Mouse (Mus musculus): Measurements from ENCODE around the gene Slc1a4. TPM values are rescaled to one million over a fixed set of nuclear protein-coding genes. Genes with fewer than 3 reads are reported as not detected.

Gene Slc1a4
- total RNA-seq, 2 experiments from 2014 or later: 1.8 to 3.1 TPM

GRCm38 (mm10) chr11:20326328-20326995 is 6.1 kb downstream of the Slc1a4 start:
- DNase-seq: no peak
- intact Hi-C loops (cut with DNase I; ENCODE audit: low total_unique reads): loop anchor here (10.0 kb wide), 1 partner anchor 62 kb away; no protein-coding TSS in a partner anchor

- no peak for DNase-seq
- intact Hi-C loops (cut with DNase I; ENCODE audit: low total_unique reads): loop anchor here (10.0 kb wide), 1 partner anchor 60 kb away; no protein-coding TSS in a partner anchor
These were observed 7.3 kb downstream of the Slc1a4 start for GRCm38 (mm10) chr11:20325073-20325694.

- no peak for DNase-seq
- intact Hi-C loops (cut with DNase I; ENCODE audit: low total_unique reads): loop anchor here (10.0 kb wide), 1 partner anchor 59 kb away; no protein-coding TSS in a partner anchor
These were observed 8.5 kb downstream of the Slc1a4 start for GRCm38 (mm10) chr11:20324006-20324405.

GRCm38 (mm10) chr11:20322366-20322765 is 10.1 kb downstream of the Slc1a4 start:
- no peak for DNase-seq

GRCm38 (mm10) chr11:20320661-20321060 is 11.9 kb downstream of the Slc1a4 start:
- intact Hi-C loops (cut with DNase I; ENCODE audit: low total_unique reads): loop anchor here (10.0 kb wide), 1 partner anchor 56 kb away; no protein-coding TSS in a partner anchor
- DNase-seq: no peak

More at GRCm38 (mm10) chr11:20322366-20322765, 10.1 kb downstream of the Slc1a4 start:
- intact Hi-C loops (cut with DNase I; ENCODE audit: low total_unique reads): loop anchor here (10.0 kb wide), 1 partner anchor 58 kb away; no protein-coding TSS in a partner anchor

GRCm38 (mm10) chr11:20318659-20319454 is 13.7 kb downstream of the Slc1a4 start:
- DNase-seq: no peak
- intact Hi-C loops (cut with DNase I; ENCODE audit: low total_unique reads): no loop called here

GRCm38 (mm10) chr11:20313576-20313975 is 18.9 kb downstream of the Slc1a4 start:
- DNase-seq: no peak

GRCm38 (mm10) chr11:20309044-20309443 is 23.5 kb downstream of the Slc1a4 start:
- intact Hi-C loops (cut with DNase I; ENCODE audit: low total_unique reads): no loop called here
- DNase-seq: no peak

More at GRCm38 (mm10) chr11:20313576-20313975, 18.9 kb downstream of the Slc1a4 start:
- intact Hi-C loops (cut with DNase I; ENCODE audit: low total_unique reads): no loop called here

GRCm38 (mm10) chr11:20307409-20307808 is 25.1 kb downstream of the Slc1a4 start:
- DNase-seq: no peak
- intact Hi-C loops (cut with DNase I; ENCODE audit: low total_unique reads): no loop called here

GRCm38 (mm10) chr11:20305641-20306040 is 26.9 kb downstream of the Slc1a4 start:
- no peak for DNase-seq
- intact Hi-C loops (cut with DNase I; ENCODE audit: low total_unique reads): no loop called here

- DNase-seq: peak; percentile 33
- intact Hi-C loops (cut with DNase I; ENCODE audit: low total_unique reads): no loop called here
These were observed 28.2 kb downstream of the Slc1a4 start for GRCm38 (mm10) chr11:20304341-20304740.

GRCm38 (mm10) chr11:20301332-20301731 is 31.2 kb downstream of the Slc1a4 start:
- intact Hi-C loops (cut with DNase I; ENCODE audit: low total_unique reads): no loop called here
- no peak for DNase-seq

- DNase-seq: no peak
- intact Hi-C loops (cut with DNase I; ENCODE audit: low total_unique reads): no loop called here
These were observed 31.7 kb downstream of the Slc1a4 start for GRCm38 (mm10) chr11:20300850-20301249.

GRCm38 (mm10) chr11:20299900-20300299 is 32.6 kb downstream of the Slc1a4 start:
- intact Hi-C loops (cut with DNase I; ENCODE audit: low total_unique reads): no loop called here
- no peak for DNase-seq

- DNase-seq: no peak
- intact Hi-C loops (cut with DNase I; ENCODE audit: low total_unique reads): no loop called here
These were observed 48.0 kb downstream of the Slc1a4 start for GRCm38 (mm10) chr11:20284463-20284862.

GRCm38 (mm10) chr11:20282601-20283219 is 49.8 kb downstream of the Slc1a4 start:
- no peak for DNase-seq
- intact Hi-C loops (cut with DNase I; ENCODE audit: low total_unique reads): no loop called here

- intact Hi-C loops (cut with DNase I; ENCODE audit: low total_unique reads): no loop called here
- no peak for DNase-seq
These were observed 51.5 kb downstream of the Slc1a4 start for GRCm38 (mm10) chr11:20280982-20281381.

- no peak for DNase-seq
- intact Hi-C loops (cut with DNase I; ENCODE audit: low total_unique reads): no loop called here
These were observed 53.8 kb downstream of the Slc1a4 start for GRCm38 (mm10) chr11:20278702-20279101.

GRCm38 (mm10) chr11:20277106-20277505 is 55.4 kb downstream of the Slc1a4 start:
- intact Hi-C loops (cut with DNase I; ENCODE audit: low total_unique reads): no loop called here
- DNase-seq: no peak

- no peak for DNase-seq
- intact Hi-C loops (cut with DNase I; ENCODE audit: low total_unique reads): no loop called here
These were observed 56.5 kb downstream of the Slc1a4 start for GRCm38 (mm10) chr11:20275974-20276373.

Measured in gastrocnemius, postnatal 14 days (tissue).